ENCODE assay signal across 23 mouse cellular contexts in genomic region chr7:57357871-57358540, GRCm38 (mm10). TPM values are rescaled to one million over a fixed set of nuclear protein-coding genes. Genes with fewer than 3 reads are reported as not detected.
DNase-seq lines count a peak whose midpoint lies in the region; ATAC-seq lines count a peak whose summit lies in the region.
"Had no signal": no experiment of that assay in that cellular context is flagged by ENCODE, and none has a peak within 500 bp of the region (broad histone marks: within the 10 kb centered on the region; RNA-seq: fewer than 3 reads in every experiment).

No protein-coding gene starts in this region.

- no peak for ATAC-seq in monocyte, adult 5-6 weeks (replicated peaks; ENCODE audit: insufficient number of reproducible peaks, low FRiP score, low TSS enrichment, poor library complexity, severe bottlenecking)
- ATAC-seq: forebrain, embryonic 13.5 days; hindbrain, embryonic 16.5 days; intestine, postnatal 0 days; midbrain, embryonic 15.5 days had no signal

- DNase-seq in kidney, adult 11 months, result peak; percentile 20
- no peak for DNase-seq in kidney, postnatal 10 days
- DNase-seq in 3T3-L1 (ENCODE audit: low read depth, low spot score), result peak; percentile 2
- peak; percentile 15 for DNase-seq in ZHBTc4 (ENCODE audit: low read depth, low spot score)
- peak; percentile 42 to 44 for DNase-seq in adrenal gland, postnatal 36 days
- DNase-seq in left cerebral cortex, adult 9 months (ENCODE audit: low spot score in 2 of 2), result no peak
- no peak for DNase-seq in cerebellum, adult 11-12 months
- DNase-seq: B cell, adult 2 months; cerebellum, postnatal 10 days; heart, adult 18-20 months; heart, postnatal 36 days; left cerebral cortex, postnatal 4 days; liver; lung, adult 18-20 months; lung, postnatal 14 days; right cerebral cortex, postnatal 4 days had no signal

RNA-seq across cellular contexts. Expression of gene Gabrg3, which starts 29.0 kb away (rescaled TPM):
- total RNA-seq in adrenal gland, postnatal 36 days (2021), result 1 to 10 TPM; 2.1 to 3.6 TPM
- not detected in 3 replicates for total RNA-seq in monocyte, adult 5-6 weeks (2017)
- total RNA-seq: gastrocnemius, adult 8-10 months; megakaryocyte, adult 5-6 weeks had no signal

Comparison
In these comparisons a context has a peak if more than half of its experiments do, and no peak if none do; other contexts are left out.
1. DNase-seq: peak in kidney, adult 11 months (single experiment), 3T3-L1 (single experiment), ZHBTc4 (single experiment) and adrenal gland, postnatal 36 days (2 of 2); none in kidney, postnatal 10 days (single experiment), left cerebral cortex, adult 9 months (0 of 2) and cerebellum, adult 11-12 months (single experiment).